Comparison of ENCODE assay signal across 8 mouse cellular contexts in the genomic region with DNA sequence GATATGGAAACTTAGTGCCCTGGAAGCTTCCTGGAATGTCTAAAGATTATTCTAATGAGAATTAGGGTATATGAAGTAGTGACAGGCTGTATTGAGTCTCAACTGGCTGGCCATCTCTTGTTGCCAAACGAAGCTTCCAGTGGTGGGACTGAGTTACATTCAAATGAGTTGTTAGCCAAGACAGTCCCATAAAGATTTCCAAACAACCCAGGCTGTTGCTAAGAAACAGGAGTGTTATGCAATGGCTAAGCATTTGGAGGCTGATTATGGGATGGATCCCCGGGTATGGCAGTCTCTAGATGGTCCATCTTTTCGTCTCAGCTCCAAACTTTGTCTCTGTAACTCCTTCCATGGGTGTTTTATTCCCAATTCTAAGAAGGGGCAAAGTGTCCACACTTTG.
DNase-seq lines count a peak whose midpoint lies in the region; ATAC-seq and TF ChIP-seq lines count a peak whose summit lies in the region.
"Not testable (repeated sequence)": the region's sequence is repeated elsewhere in the genome, so short reads cannot be mapped to it uniquely, and the experiment has no call there.

No protein-coding gene starts in this region.

- not testable (repeated sequence) for ATAC-seq in lung, embryonic 14.5 days (ENCODE audit: insufficient read depth); lung, postnatal 0 days
- ATAC-seq in lung, embryonic 16.5 days (ENCODE audit: low read depth), result peak; percentile 67; the same call in 1 of the 2 replicates

- H3K9me3 ChIP-seq in lung, embryonic 14.5 days (ENCODE audit: low read depth, low read length); lung, embryonic 16.5 days (ENCODE audit: control insufficient read depth, low read length); lung, postnatal 0 days (ENCODE audit: low read length): not testable (repeated sequence)

- H3K27me3 ChIP-seq in lung, embryonic 14.5 days (ENCODE audit: insufficient read depth, low read length); lung, embryonic 16.5 days (ENCODE audit: control insufficient read depth, insufficient read depth, low read depth, low read length); lung, postnatal 0 days (replicated peaks; ENCODE audit: insufficient read depth, low read length): not testable (repeated sequence)

- peak; percentile 10 for DNase-seq in 3134 (ENCODE audit: extremely low read depth, insufficient read length, low spot score)
- DNase-seq in NIH3T3 (ENCODE audit: low read depth), result peak; percentile 63
- DNase-seq in fat pad, adult 2 months (ENCODE audit: extremely low read depth, low read depth, low spot score), result peak; percentile 25
- peak; percentile 41 for DNase-seq in heart, adult 11 months
- DNase-seq in lung, embryonic 14.5 days, result peak; percentile 16
- DNase-seq in lung, postnatal 0 days (ENCODE audit: low spot score), result peak; percentile 39
- DNase-seq in skeletal muscle tissue, adult 2 months (ENCODE audit: low read depth, low spot score), result peak; percentile 16

- H3K4me2 ChIP-seq in lung, embryonic 14.5 days; lung, embryonic 16.5 days (ENCODE audit: low read depth, low read length); lung, postnatal 0 days (replicated peaks; ENCODE audit: low read depth, low read length): not testable (repeated sequence)

- H3K36me3 ChIP-seq in lung, embryonic 14.5 days (ENCODE audit: insufficient read depth); lung, embryonic 16.5 days (ENCODE audit: control insufficient read depth, insufficient read depth, low read length); lung, postnatal 0 days (ENCODE audit: insufficient read depth, low read length): not testable (repeated sequence)

- TF ChIP-seq EP300 in lung, postnatal 0 days (IDR thresholded peaks at IDR 0.05), result not testable (repeated sequence)

- H3K4me3 ChIP-seq in lung, embryonic 14.5 days (ENCODE audit: low read depth, low read length); lung, embryonic 16.5 days (ENCODE audit: low read length); lung, postnatal 0 days (ENCODE audit: low read depth, low read length): not testable (repeated sequence)

- not testable (repeated sequence) for TF ChIP-seq CTCF in lung, embryonic 14.5 days (IDR thresholded peaks at IDR 0.05; ENCODE audit: low read depth); lung, postnatal 0 days (IDR thresholded peaks at IDR 0.05)

- H3K9ac ChIP-seq in lung, embryonic 14.5 days; lung, embryonic 16.5 days (ENCODE audit: low read length); lung, postnatal 0 days (replicated peaks; ENCODE audit: low read depth): not testable (repeated sequence)

- H3K4me1 ChIP-seq in lung, embryonic 14.5 days (ENCODE audit: insufficient read depth); lung, embryonic 16.5 days (replicated peaks; ENCODE audit: control insufficient read depth, insufficient read depth, low read length); lung, postnatal 0 days (ENCODE audit: insufficient read depth, low read depth, low read length): not testable (repeated sequence)

- not testable (repeated sequence) for H3K27ac ChIP-seq in lung, embryonic 14.5 days (ENCODE audit: low read depth); lung, embryonic 16.5 days (ENCODE audit: low read length); lung, postnatal 0 days (ENCODE audit: low read length)

- WGBS in lung, embryonic 14.5 days, result 75% methylated on average over 3 of the region's 3 CpGs
- WGBS in lung, embryonic 16.5 days, result 67% methylated on average over 3 of the region's 3 CpGs
- 50% methylated on average over 2 of the region's 3 CpGs for WGBS in lung, postnatal 0 days

Comparison
In these comparisons a context has a peak if more than half of its experiments do, and no peak if none do; other contexts are left out.
1. DNase-seq: peak in every context shown above with its lines; median percentile 63 in NIH3T3; 41 in heart, adult 11 months; 39 in lung, postnatal 0 days; 25 in fat pad, adult 2 months; 16 in lung, embryonic 14.5 days; 16 in skeletal muscle tissue, adult 2 months; 10 in 3134.